Mouse (Mus musculus) urinary bladder, adult 2 months (tissue): ENCODE data around the gene H2al1k. TPM values are rescaled to one million over a fixed set of nuclear protein-coding genes. Genes with fewer than 3 reads are reported as not detected.
"Not testable (repeated sequence)": the region's sequence is repeated elsewhere in the genome, so short reads cannot be mapped to it uniquely, and the experiment has no call there.

Experiments used
- DNase-seq: peaks from one replicate; pipeline ENCODE4 v3.0.0; 2022; ENCODE audit warnings: low spot score
- polyA plus RNA-seq: library from polyadenylated mRNA; depleted of rRNA; stranded (reverse); fragments of >200 nt; gene quantifications from 2 replicates; pipeline ENCODE4 v1.2.3, GENCODE M21; 2012; rRNA removed

H2al1k gene
- polyA plus RNA-seq, result not detected in 2 replicates

- not testable (repeated sequence) for DNase-seq
Measured at GRCm38 (mm10) chrX:9350327-9350726, at the start of gene H2al1k. H2al1k (plus strand) TSS chrX:9350627.

GRCm38 (mm10) chrX:9302791-9303190, 47.6 kb upstream of the H2al1k start:
- no peak for DNase-seq

GRCm38 (mm10) chrX:9303455-9303854, 47.0 kb upstream of the H2al1k start:
- DNase-seq, result no peak

DNA sequence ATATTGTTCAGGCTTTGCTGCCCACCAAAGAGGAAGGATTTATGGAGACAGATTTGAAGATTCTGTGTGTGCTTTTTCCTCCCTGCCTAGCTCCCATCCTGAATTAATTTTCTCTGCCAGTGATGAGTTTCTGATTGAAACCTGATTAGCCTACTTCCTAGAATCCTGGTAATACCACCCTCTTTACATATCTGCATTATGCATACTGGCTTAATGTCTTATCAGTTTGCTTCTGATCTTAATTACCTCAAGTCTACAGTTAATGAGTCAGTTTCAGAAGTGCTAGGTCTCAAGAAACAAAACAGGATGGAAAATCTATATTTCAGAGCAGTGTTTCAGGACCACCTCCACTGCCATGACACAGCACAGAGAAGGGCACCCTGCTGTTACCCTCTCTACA, 34.0 kb upstream of the H2al1k start:
- not testable (repeated sequence) for DNase-seq

GRCm38 (mm10) chrX:9327954-9328353, 22.5 kb upstream of the H2al1k start:
- not testable (repeated sequence) for DNase-seq

DNA sequence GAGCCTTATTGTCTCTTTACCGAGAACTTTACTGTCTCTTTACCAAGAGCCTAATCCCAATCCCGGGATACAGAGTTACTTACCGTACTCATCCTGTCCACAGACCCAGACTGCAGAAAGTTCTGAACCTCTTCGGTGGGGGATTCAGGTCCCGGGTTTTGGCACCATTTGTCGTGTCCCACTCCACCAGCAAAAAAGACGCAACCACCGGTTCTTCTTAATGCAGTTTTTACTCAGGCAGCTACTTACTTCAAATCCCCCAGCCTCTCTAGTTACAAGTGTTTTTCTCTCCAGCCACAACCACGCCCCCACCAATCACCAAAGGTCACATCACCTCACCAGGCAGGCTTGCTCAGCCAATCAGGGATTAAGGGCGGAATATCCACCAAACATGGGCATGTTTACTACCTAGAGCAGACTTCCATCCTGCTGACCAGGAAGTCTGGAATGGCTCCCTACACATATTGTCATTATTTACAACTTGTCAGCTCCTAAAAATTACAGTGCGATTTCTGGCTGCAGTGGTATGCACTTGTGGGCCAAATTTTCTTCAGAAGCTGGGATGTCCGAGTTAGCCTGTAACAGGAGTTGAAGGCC, 18.0 kb upstream of the H2al1k start:
- DNase-seq, result not testable (repeated sequence)

DNA sequence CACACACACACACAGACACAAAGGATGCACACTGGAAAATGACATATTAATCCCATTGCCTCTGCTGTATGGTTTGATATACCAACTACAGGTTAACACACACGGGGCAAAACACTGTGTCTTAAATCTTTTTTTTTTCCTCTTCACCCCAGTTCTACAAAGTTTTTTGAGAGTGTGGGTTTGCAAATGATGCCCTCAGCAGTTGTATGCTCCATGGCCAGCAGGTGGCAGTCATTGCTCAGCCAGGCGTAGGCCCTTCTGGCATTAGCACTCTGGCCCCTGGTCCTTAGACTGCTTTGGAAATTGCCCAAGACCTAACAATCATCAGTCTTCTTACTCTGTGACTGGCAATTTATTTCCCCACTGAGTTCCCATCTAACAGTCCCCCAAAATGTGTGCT, 17.4 kb upstream of the H2al1k start:
- peak; percentile 63 for DNase-seq

DNA sequence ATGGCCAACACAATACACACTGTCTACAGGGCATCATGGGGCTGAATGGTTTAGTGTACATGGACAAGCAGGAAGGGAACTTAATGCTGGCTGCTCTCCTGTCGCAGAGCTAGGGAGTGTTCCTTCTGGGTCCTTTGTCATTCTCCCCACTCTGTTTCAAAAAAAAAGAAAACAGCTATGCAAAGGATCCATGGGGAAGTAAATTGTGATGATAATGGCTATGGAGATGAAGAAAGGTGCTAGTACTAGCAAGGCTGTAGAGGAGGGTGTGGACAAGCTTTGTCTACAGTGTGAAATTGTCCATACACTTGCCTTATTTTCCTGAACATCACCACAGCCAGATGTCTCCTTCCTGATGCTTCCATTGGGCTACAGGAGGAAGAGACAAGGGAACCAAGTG, 15.4 kb upstream of the H2al1k start:
- not testable (repeated sequence) for DNase-seq

- DNase-seq, result not testable (repeated sequence)
Measured at GRCm38 (mm10) chrX:9374012-9374411, 23.6 kb downstream of the H2al1k start.

DNA sequence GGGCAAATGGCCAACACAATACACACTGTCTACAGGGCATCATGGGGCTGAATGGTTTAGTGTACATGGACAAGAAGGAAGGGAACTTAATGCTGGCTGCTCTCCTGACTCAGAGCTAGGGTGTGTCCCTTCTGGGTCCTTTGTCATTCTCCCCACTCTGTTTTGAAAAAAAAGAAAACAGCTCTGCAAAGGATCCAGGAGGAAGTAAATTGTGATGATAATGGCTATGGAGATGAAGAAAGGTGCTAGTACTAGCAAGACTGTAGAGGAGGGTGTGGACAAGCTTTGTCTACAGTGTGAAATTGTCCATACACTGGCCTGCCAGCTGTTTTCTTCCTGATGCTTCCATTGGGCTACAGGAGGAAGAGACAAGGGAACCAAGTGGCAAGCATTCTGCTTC, 25.5 kb downstream of the H2al1k start:
- not testable (repeated sequence) for DNase-seq

Other genes starting within 250 kb of the H2al1k start
- not detected in 2 replicates for gene 4930402K13Rik, start 246.1 kb upstream of the H2al1k start, polyA plus RNA-seq
- 3.4 and 3.5 TPM in 2 replicates for gene Lancl3, start 150.7 kb upstream of the H2al1k start, polyA plus RNA-seq
- not detected in 2 replicates for gene Gm14862, start 93.7 kb upstream of the H2al1k start, polyA plus RNA-seq
- gene Xk, start 77.9 kb upstream of the H2al1k start, polyA plus RNA-seq, result 13.8 and 16.7 TPM in 2 replicates
- 0.84 and 0.89 TPM in 2 replicates for gene H2al1m, start 66.9 kb upstream of the H2al1k start, polyA plus RNA-seq
- 5.0 and 7.7 TPM in 2 replicates for gene Cybb, start 137.1 kb downstream of the H2al1k start, polyA plus RNA-seq
- not detected in 2 replicates for gene H2al1o, start 221.8 kb downstream of the H2al1k start, polyA plus RNA-seq